Mouse (Mus musculus): ENCODE results near the gene Txnl4b.

GRCm38 (mm10) chr8:109535140-109535990, 30.3 kb upstream of the Txnl4b start:
- TF ChIP-seq CTCF (IDR thresholded peaks at IDR 0.05; ENCODE audit: control insufficient read depth, insufficient read depth, insufficient read length), result no peak
- TF ChIP-seq MAX (IDR thresholded peaks at IDR 0.05), result no peak

All from C2C12 (cell line).